Mouse (Mus musculus) midbrain, embryonic 15.5 days (tissue): ENCODE data around the gene Tmem209. TPM values are rescaled to one million over a fixed set of nuclear protein-coding genes. Genes with fewer than 3 reads are reported as not detected.

Experiments
- ATAC-seq: fragments of 200-750 bp; cut with Nextera tagmentation; replicated peaks from 2 replicates; pipeline ENCODE4 v1.8.0; 2017; ENCODE audit warnings: moderate TSS enrichment
- H3K27ac ChIP-seq: fragments of 300-500 bp; sonication (generic); 2 replicates; pipeline ENCODE4 v1.5.1; 2015; ENCODE audit warnings: mild to moderate bottlenecking, inconsistent platforms
- H3K27me3 ChIP-seq: fragments of 300-500 bp; sonication (generic); replicated peaks from 2 replicates; pipeline ENCODE4 v1.6.1; 2015; ENCODE audit warnings: inconsistent platforms
- H3K36me3 ChIP-seq: fragments of 300-500 bp; sonication (generic); replicated peaks from 2 replicates; pipeline ENCODE4 v1.6.1; 2015; ENCODE audit warnings: inconsistent platforms
- H3K4me1 ChIP-seq: fragments of 300-500 bp; sonication (generic); 2 replicates; pipeline ENCODE4 v1.6.1; 2015; ENCODE audit warnings: inconsistent platforms
- H3K4me2 ChIP-seq: fragments of 300-500 bp; sonication (generic); 2 replicates; pipeline ENCODE4 v1.6.1; 2015; ENCODE audit warnings: inconsistent platforms, mild to moderate bottlenecking, moderate library complexity
- H3K4me3 ChIP-seq: fragments of 300-500 bp; sonication (generic); 2 replicates; pipeline ENCODE4 v1.5.1; 2015; ENCODE audit warnings: mild to moderate bottlenecking, inconsistent platforms
- H3K9ac ChIP-seq: fragments of 300-500 bp; sonication (generic); 2 replicates; pipeline ENCODE4 v1.6.1; 2015; ENCODE audit warnings: mild to moderate bottlenecking, inconsistent platforms
- H3K9me3 ChIP-seq: fragments of 300-500 bp; sonication (generic); 2 replicates; pipeline ENCODE4 v1.6.1; 2016; ENCODE audit warnings: inconsistent platforms
- WGBS: fragments of 180-500 bp; shearing (Covaris S2); methylation state at CpG from one replicate; pipeline ENCODE4 v1.1.7; 2015; ENCODE audit warnings: mixed read lengths; 5-methylcytosine and 5-hydroxymethylcytosine counted together
- polyA plus RNA-seq: library from polyadenylated mRNA; unstranded; fragments of >200 nt; fragmentation: Nextera tagmentation; extraction: Ambion mirVana; gene quantifications from 2 replicates; pipeline ENCODE4 v1.2.1, GENCODE M21; 2015

Gene Tmem209
- polyA plus RNA-seq, 1 experiment from 2014 or later = 31.3 TPM

- WGBS = 83% methylated on average over 5 of the region's 5 CpGs
- Histone ChIP-seq H3K27ac (peak overlapping the region; percentile 94; the same call in 1 of the 2 replicates), H3K9ac (no peak overlapping the region), H3K4me1 (peaks cover 34% of the 10 kb centered on the region), H3K4me2 (no peak overlapping the region), H3K4me3 (no peak overlapping the region), H3K9me3 (no peaks in the 10 kb centered on the region), H3K27me3 (no peaks in the 10 kb centered on the region), H3K36me3 (no peaks in the 10 kb centered on the region; the same call in 1 of the 2 replicates)
- ATAC-seq = no peak
Measured at GRCm38 (mm10) chr6:30458626-30459025, 51.0 kb downstream of the Tmem209 start.

GRCm38 (mm10) chr6:30456991-30457390 is 52.6 kb downstream of the Tmem209 start:
- WGBS = 95% methylated on average over 7 of the region's 7 CpGs
- Histone ChIP-seq H3K4me3 (no peak overlapping the region), H3K9me3 (no peaks in the 10 kb centered on the region), H3K27ac (no peak overlapping the region), H3K27me3 (no peaks in the 10 kb centered on the region), H3K36me3 (peaks cover 7% of the 10 kb centered on the region; the same call in 1 of the 2 replicates), H3K9ac (no peak overlapping the region), H3K4me2 (no peak overlapping the region), H3K4me1 (peaks cover 28% of the 10 kb centered on the region)
- ATAC-seq = no peak

GRCm38 (mm10) chr6:30439576-30439975 is 70.0 kb downstream of the Tmem209 start:
- 95% methylated on average over 10 of the region's 10 CpGs for WGBS
- H3K4me1 ChIP-seq = no peaks in the 10 kb centered on the region

GRCm38 (mm10) chr6:30437054-30437453 is 72.5 kb downstream of the Tmem209 start:
- Histone ChIP-seq H3K4me2 (no peak overlapping the region), H3K4me1 (no peaks in the 10 kb centered on the region), H3K9me3 (no peaks in the 10 kb centered on the region), H3K4me3 (no peak overlapping the region), H3K9ac (no peak overlapping the region), H3K27ac (no peak overlapping the region), H3K27me3 (no peaks in the 10 kb centered on the region), H3K36me3 (peaks cover 4% of the 10 kb centered on the region; the same call in 1 of the 2 replicates)
- 83% methylated on average over 3 of the region's 3 CpGs for WGBS
- ATAC-seq = no peak

More at GRCm38 (mm10) chr6:30439576-30439975, 70.0 kb downstream of the Tmem209 start:
- Histone ChIP-seq H3K4me2 (no peak overlapping the region), H3K4me3 (no peak overlapping the region), H3K9me3 (no peaks in the 10 kb centered on the region), H3K36me3 (peaks cover 8% of the 10 kb centered on the region), H3K27me3 (no peaks in the 10 kb centered on the region), H3K9ac (no peak overlapping the region), H3K27ac (no peak overlapping the region)
- no peak for ATAC-seq

- Histone ChIP-seq H3K4me3 (no peak overlapping the region), H3K4me1 (no peaks in the 10 kb centered on the region), H3K4me2 (no peak overlapping the region), H3K36me3 (0 out of 2 replicates have a peak, but pooled peaks cover 3% of the 10 kb centered on the region), H3K9me3 (no peaks in the 10 kb centered on the region), H3K9ac (no peak overlapping the region), H3K27ac (no peak overlapping the region), H3K27me3 (no peaks in the 10 kb centered on the region)
- no peak for ATAC-seq
- 96% methylated on average over 3 of the region's 3 CpGs for WGBS
Measured at GRCm38 (mm10) chr6:30436476-30436875, 73.1 kb downstream of the Tmem209 start.

GRCm38 (mm10) chr6:30432461-30433192 is 77.0 kb downstream of the Tmem209 start:
- Histone ChIP-seq H3K4me3 (no peak overlapping the region), H3K4me1 (no peaks in the 10 kb centered on the region), H3K27ac (no peak overlapping the region), H3K4me2 (no peak overlapping the region), H3K36me3 (no peaks in the 10 kb centered on the region), H3K9ac (no peak overlapping the region), H3K27me3 (no peaks in the 10 kb centered on the region), H3K9me3 (no peaks in the 10 kb centered on the region)
- ATAC-seq = no peak
- 81% methylated on average over 3 of the region's 3 CpGs for WGBS

Other genes with a start within 250 kb of the Tmem209 start
- 60.3 and 65.2 TPM in 2 replicates for gene Ube2h, start 205.2 kb downstream of the Tmem209 start, polyA plus RNA-seq
- gene Zc3hc1, start 118.8 kb downstream of the Tmem209 start, polyA plus RNA-seq = 68.6 and 70.8 TPM in 2 replicates
- gene Klhdc10, start 107.9 kb downstream of the Tmem209 start, polyA plus RNA-seq = 42.3 and 44.7 TPM in 2 replicates
- 0.21 TPM in 1 of 2 replicates, not detected in the other for gene Ssmem1, start 66 bp upstream of the Tmem209 start, polyA plus RNA-seq
- gene Cpa2, start 31.8 kb upstream of the Tmem209 start, polyA plus RNA-seq = 6.7 and 8.4 TPM in 2 replicates
- gene Cpa4, start 58.6 kb upstream of the Tmem209 start, polyA plus RNA-seq = 1.0 and 1.5 TPM in 2 replicates
- not detected in 2 replicates for gene Cpa5, start 101.2 kb upstream of the Tmem209 start, polyA plus RNA-seq
- gene Cpa1, start 129.4 kb upstream of the Tmem209 start, polyA plus RNA-seq = 0.63 and 0.89 TPM in 2 replicates
- 13.6 and 14.0 TPM in 2 replicates for gene Cep41, start 184.0 kb upstream of the Tmem209 start, polyA plus RNA-seq
- gene Mest, start 213.8 kb upstream of the Tmem209 start, polyA plus RNA-seq = 344 and 374 TPM in 2 replicates